Mouse (Mus musculus): ENCODE data around the gene Tmem202. TPM values are rescaled to one million over a fixed set of nuclear protein-coding genes. Genes with fewer than 3 reads are reported as not detected.

The Tmem202 gene
- polyA plus RNA-seq, 1 experiment from 2014 or later, result 0.15 TPM

DNA sequence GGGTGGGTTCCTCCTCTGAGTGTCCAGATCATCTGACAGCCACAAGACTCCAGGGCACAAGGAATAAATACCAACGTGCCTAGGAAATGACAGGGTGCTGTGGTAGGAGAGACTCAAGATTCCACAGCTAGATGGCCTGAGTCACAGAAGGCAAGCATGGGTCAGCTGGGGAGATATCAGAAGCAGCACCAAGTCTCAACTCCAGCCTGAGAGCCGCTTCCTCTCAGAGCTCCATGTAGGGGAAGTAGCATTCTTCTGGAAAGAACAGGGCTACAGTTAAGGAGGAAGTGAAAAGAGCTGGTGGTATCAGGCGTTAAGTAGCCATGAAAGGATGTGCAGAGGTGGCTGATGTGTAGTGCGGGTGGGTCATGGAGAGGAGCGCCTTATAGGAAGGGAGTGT is 5.1 kb upstream of the Tmem202 start:
- Histone ChIP-seq H3K4me2 (replicated peaks; ENCODE audit: low read depth, low read length) (no peak overlapping the region), H3K4me3 (ENCODE audit: low read depth, low read length) (no peak overlapping the region), H3K9ac (ENCODE audit: low read depth, low read length) (no peak overlapping the region), H3K36me3 (ENCODE audit: control insufficient read depth, insufficient read depth, low read length) (no peaks in the 10 kb centered on the region), H3K27me3 (ENCODE audit: control insufficient read depth, insufficient read depth, low read length) (no peaks in the 10 kb centered on the region), H3K27ac (ENCODE audit: low read depth, low read length) (no peak overlapping the region), H3K4me1 (replicated peaks; ENCODE audit: control insufficient read depth, insufficient read depth, low read length) (peaks cover 5% of the 10 kb centered on the region), H3K9me3 (ENCODE audit: control insufficient read depth, low read length) (no peaks in the 10 kb centered on the region)
- WGBS, result 84% methylated on average over 5 of the region's 5 CpGs
- ATAC-seq (ENCODE audit: low FRiP score) (no peak), DNase-seq (ENCODE audit: low spot score) (no peak)

GRCm38 (mm10) chr9:59542766-59543324 is 3.2 kb upstream of the Tmem202 start:
- Histone ChIP-seq H3K4me3 (ENCODE audit: low read depth, low read length) (no peak overlapping the region), H3K4me2 (replicated peaks; ENCODE audit: low read depth, low read length) (no peak overlapping the region), H3K9me3 (ENCODE audit: control insufficient read depth, low read length) (no peaks in the 10 kb centered on the region), H3K4me1 (replicated peaks; ENCODE audit: control insufficient read depth, insufficient read depth, low read length) (peaks cover 6% of the 10 kb centered on the region), H3K36me3 (ENCODE audit: control insufficient read depth, insufficient read depth, low read length) (no peaks in the 10 kb centered on the region), H3K27ac (ENCODE audit: low read depth, low read length) (no peak overlapping the region), H3K9ac (ENCODE audit: low read depth, low read length) (no peak overlapping the region), H3K27me3 (ENCODE audit: control insufficient read depth, insufficient read depth, low read length) (no peaks in the 10 kb centered on the region)
- no peak for DNase-seq (ENCODE audit: low spot score)
- no peak for ATAC-seq (ENCODE audit: low FRiP score)

GRCm38 (mm10) chr9:59541617-59542016 is 2.0 kb upstream of the Tmem202 start:
- Histone ChIP-seq H3K4me2 (replicated peaks; ENCODE audit: low read depth, low read length) (no peak overlapping the region), H3K27ac (ENCODE audit: low read depth, low read length) (no peak overlapping the region), H3K9ac (ENCODE audit: low read depth, low read length) (no peak overlapping the region), H3K36me3 (ENCODE audit: control insufficient read depth, insufficient read depth, low read length) (no peaks in the 10 kb centered on the region), H3K4me3 (ENCODE audit: low read depth, low read length) (no peak overlapping the region), H3K9me3 (ENCODE audit: control insufficient read depth, low read length) (no peaks in the 10 kb centered on the region), H3K27me3 (ENCODE audit: control insufficient read depth, insufficient read depth, low read length) (no peaks in the 10 kb centered on the region), H3K4me1 (replicated peaks; ENCODE audit: control insufficient read depth, insufficient read depth, low read length) (peaks cover 6% of the 10 kb centered on the region)
- WGBS, result 96% methylated on average over 6 of the region's 6 CpGs
- no peak for DNase-seq (ENCODE audit: low spot score)
- no peak for ATAC-seq (ENCODE audit: low FRiP score)

DNA sequence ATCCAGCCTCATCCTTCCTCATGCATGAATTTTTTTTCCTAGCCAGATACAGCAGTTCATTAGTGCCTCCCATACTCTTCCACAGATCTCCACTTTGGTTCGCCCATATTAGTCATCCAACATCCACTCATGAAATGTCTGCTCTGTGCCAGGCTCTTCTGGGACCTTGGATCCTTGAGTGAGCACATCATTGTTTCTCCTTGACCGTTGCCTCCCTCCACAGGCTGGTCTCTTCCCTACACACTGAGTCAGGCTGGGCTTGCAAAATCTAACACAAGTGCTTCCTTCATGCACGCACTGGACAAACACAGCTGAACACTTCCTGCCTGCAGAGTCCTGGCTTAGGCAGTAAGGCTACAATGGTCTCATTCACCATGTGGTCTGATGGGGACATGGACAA is 2.0 kb downstream of the Tmem202 start:
- ATAC-seq (ENCODE audit: low FRiP score) (no peak), DNase-seq (ENCODE audit: low spot score) (no peak)
- 81% methylated on average over 3 of the region's 3 CpGs for WGBS
- Histone ChIP-seq H3K36me3 (ENCODE audit: control insufficient read depth, insufficient read depth, low read length) (no peaks in the 10 kb centered on the region), H3K4me2 (replicated peaks; ENCODE audit: low read depth, low read length) (no peak overlapping the region), H3K4me1 (replicated peaks; ENCODE audit: control insufficient read depth, insufficient read depth, low read length) (peaks cover 6% of the 10 kb centered on the region), H3K9me3 (ENCODE audit: control insufficient read depth, low read length) (no peaks in the 10 kb centered on the region), H3K4me3 (ENCODE audit: low read depth, low read length) (no peak overlapping the region), H3K27me3 (ENCODE audit: control insufficient read depth, insufficient read depth, low read length) (no peaks in the 10 kb centered on the region), H3K27ac (ENCODE audit: low read depth, low read length) (no peak overlapping the region), H3K9ac (ENCODE audit: low read depth, low read length) (no peak overlapping the region)

DNA sequence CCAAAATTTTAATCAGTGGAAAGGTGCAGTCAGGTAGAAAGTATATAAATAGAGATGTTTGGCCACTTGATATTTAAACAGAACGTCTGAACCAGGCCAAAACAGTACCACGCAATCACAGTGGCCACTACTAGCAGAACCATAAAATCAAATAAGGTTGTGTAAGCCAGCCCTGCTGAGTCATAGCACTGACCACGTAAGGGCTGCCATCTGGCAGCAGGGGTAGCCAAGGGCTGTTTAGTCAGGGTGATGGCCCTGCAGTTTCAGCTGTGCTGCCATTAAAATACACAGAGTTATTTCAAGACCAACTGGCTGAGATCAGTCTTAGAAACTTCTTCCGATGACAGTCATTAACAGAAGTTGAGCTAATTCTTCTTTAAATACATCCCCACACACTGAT is 5.8 kb downstream of the Tmem202 start:
- Histone ChIP-seq H3K27me3 (ENCODE audit: control insufficient read depth, insufficient read depth, low read length) (no peaks in the 10 kb centered on the region), H3K9me3 (ENCODE audit: control insufficient read depth, low read length) (no peaks in the 10 kb centered on the region), H3K4me1 (replicated peaks; ENCODE audit: control insufficient read depth, insufficient read depth, low read length) (no peaks in the 10 kb centered on the region), H3K36me3 (ENCODE audit: control insufficient read depth, insufficient read depth, low read length) (no peaks in the 10 kb centered on the region), H3K9ac (ENCODE audit: low read depth, low read length) (no peak overlapping the region), H3K4me2 (replicated peaks; ENCODE audit: low read depth, low read length) (no peak overlapping the region), H3K27ac (ENCODE audit: low read depth, low read length) (no peak overlapping the region), H3K4me3 (ENCODE audit: low read depth, low read length) (no peak overlapping the region)
- 83% methylated on average over 4 of the region's 4 CpGs for WGBS
- DNase-seq (ENCODE audit: low spot score), result no peak
- ATAC-seq (ENCODE audit: low FRiP score), result no peak

GRCm38 (mm10) chr9:59533422-59533821 is 6.2 kb downstream of the Tmem202 start:
- DNase-seq (ENCODE audit: low spot score), result no peak
- 60% methylated on average over 2 of the region's 2 CpGs for WGBS
- Histone ChIP-seq H3K4me1 (replicated peaks; ENCODE audit: control insufficient read depth, insufficient read depth, low read length) (no peaks in the 10 kb centered on the region), H3K27me3 (ENCODE audit: control insufficient read depth, insufficient read depth, low read length) (no peaks in the 10 kb centered on the region), H3K9ac (ENCODE audit: low read depth, low read length) (no peak overlapping the region), H3K27ac (ENCODE audit: low read depth, low read length) (no peak overlapping the region), H3K4me2 (replicated peaks; ENCODE audit: low read depth, low read length) (no peak overlapping the region), H3K4me3 (ENCODE audit: low read depth, low read length) (no peak overlapping the region), H3K9me3 (ENCODE audit: control insufficient read depth, low read length) (no peaks in the 10 kb centered on the region), H3K36me3 (ENCODE audit: control insufficient read depth, insufficient read depth, low read length) (no peaks in the 10 kb centered on the region)
- ATAC-seq (ENCODE audit: low FRiP score), result no peak

GRCm38 (mm10) chr9:59531645-59532044 is 8.0 kb downstream of the Tmem202 start:
- Histone ChIP-seq H3K9me3 (ENCODE audit: control insufficient read depth, low read length) (no peaks in the 10 kb centered on the region), H3K9ac (ENCODE audit: low read depth, low read length) (no peak overlapping the region), H3K36me3 (ENCODE audit: control insufficient read depth, insufficient read depth, low read length) (no peaks in the 10 kb centered on the region), H3K4me1 (replicated peaks; ENCODE audit: control insufficient read depth, insufficient read depth, low read length) (no peaks in the 10 kb centered on the region), H3K4me2 (replicated peaks; ENCODE audit: low read depth, low read length) (no peak overlapping the region), H3K27ac (ENCODE audit: low read depth, low read length) (no peak overlapping the region), H3K4me3 (ENCODE audit: low read depth, low read length) (no peak overlapping the region), H3K27me3 (ENCODE audit: control insufficient read depth, insufficient read depth, low read length) (no peaks in the 10 kb centered on the region)
- 25% methylated on average over 5 of the region's 5 CpGs for WGBS
- ATAC-seq (ENCODE audit: low FRiP score), result no peak
- DNase-seq (ENCODE audit: low spot score), result no peak

GRCm38 (mm10) chr9:59528274-59528673 is 11.4 kb downstream of the Tmem202 start:
- no peak overlapping the region for H3K27ac ChIP-seq (ENCODE audit: low read depth, low read length)
- H3K9me3 ChIP-seq (ENCODE audit: control insufficient read depth, low read length), result no peaks in the 10 kb centered on the region
- ATAC-seq (ENCODE audit: low FRiP score) (no peak), DNase-seq (ENCODE audit: low spot score) (no peak)
- no peaks in the 10 kb centered on the region for H3K27me3 ChIP-seq (ENCODE audit: control insufficient read depth, insufficient read depth, low read length)
- H3K4me1 ChIP-seq (replicated peaks; ENCODE audit: control insufficient read depth, insufficient read depth, low read length), result no peaks in the 10 kb centered on the region
- H3K36me3 ChIP-seq (ENCODE audit: control insufficient read depth, insufficient read depth, low read length), result no peaks in the 10 kb centered on the region
- no peak overlapping the region for H3K9ac ChIP-seq (ENCODE audit: low read depth, low read length)
- H3K4me2 ChIP-seq (replicated peaks; ENCODE audit: low read depth, low read length), result no peak overlapping the region
- 92% methylated on average over 2 of the region's 2 CpGs for WGBS
- no peak overlapping the region for H3K4me3 ChIP-seq (ENCODE audit: low read depth, low read length)

DNA sequence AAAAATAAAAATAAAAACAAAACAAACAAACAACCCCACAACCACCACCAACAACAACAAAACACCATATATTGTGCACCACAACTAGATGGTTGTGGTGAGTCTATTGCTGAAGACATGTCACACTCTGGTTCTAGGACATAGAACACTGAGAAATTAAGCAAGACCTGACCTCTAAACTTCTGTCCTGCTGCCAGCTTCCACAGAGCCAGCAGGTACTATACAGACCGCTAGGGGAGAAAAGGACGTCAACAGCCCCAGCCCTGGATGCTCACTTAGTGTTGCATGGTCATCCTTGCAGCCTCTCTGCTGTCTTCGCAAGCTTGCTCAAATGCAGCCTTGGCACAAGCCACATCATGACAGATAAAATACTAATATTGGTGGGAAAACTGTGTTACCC is 12.1 kb downstream of the Tmem202 start:
- H3K27ac ChIP-seq (ENCODE audit: low read depth, low read length), result no peak overlapping the region
- 84% methylated on average over 3 of the region's 3 CpGs for WGBS
- no peaks in the 10 kb centered on the region for H3K4me1 ChIP-seq (replicated peaks; ENCODE audit: control insufficient read depth, insufficient read depth, low read length)
- H3K9ac ChIP-seq (ENCODE audit: low read depth, low read length), result no peak overlapping the region
- no peak overlapping the region for H3K4me2 ChIP-seq (replicated peaks; ENCODE audit: low read depth, low read length)
- no peaks in the 10 kb centered on the region for H3K27me3 ChIP-seq (ENCODE audit: control insufficient read depth, insufficient read depth, low read length)
- no peak overlapping the region for H3K4me3 ChIP-seq (ENCODE audit: low read depth, low read length)
- no peak for DNase-seq (ENCODE audit: low spot score)
- H3K9me3 ChIP-seq (ENCODE audit: control insufficient read depth, low read length), result no peaks in the 10 kb centered on the region
- ATAC-seq (ENCODE audit: low FRiP score), result no peak
- no peaks in the 10 kb centered on the region for H3K36me3 ChIP-seq (ENCODE audit: control insufficient read depth, insufficient read depth, low read length)

Measured in hindbrain, embryonic 11.5 days (tissue).